Mouse (Mus musculus) G1E (cell line): ENCODE data around the gene Kcnq2.

Experiments used
- CTCF ChIP-seq: IDR thresholded peaks from 2 replicates; pipeline ENCODE4 v1.5.1; 2012; ENCODE audit warnings: low read depth, low read length, inconsistent platforms, mixed read lengths
- POLR2AphosphoS5 ChIP-seq: IDR thresholded peaks from 2 replicates; pipeline ENCODE4 v1.6.1; 2012; ENCODE audit warnings: low read depth, low read length, inconsistent platforms; ENCODE audit not compliant: insufficient replicate concordance

DNA sequence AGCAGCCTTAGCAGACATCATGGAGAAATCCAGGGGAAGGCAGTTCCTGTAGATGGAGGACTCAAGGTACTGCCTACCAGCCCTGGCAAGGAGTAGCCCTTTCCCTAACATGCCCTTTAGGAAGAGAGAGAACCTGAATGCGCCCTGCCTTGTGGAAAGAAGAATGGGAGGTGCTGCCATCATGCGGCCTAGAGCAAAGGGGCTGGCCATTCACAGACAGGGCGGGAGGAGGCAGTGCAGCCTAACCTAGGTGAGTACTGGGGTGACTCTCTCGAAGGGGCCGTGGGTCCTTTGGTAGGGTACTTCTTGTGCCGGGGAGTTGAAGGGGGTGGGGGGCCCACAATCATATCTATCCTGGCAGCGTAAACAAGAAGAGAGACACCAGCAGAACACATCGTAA is 50.1 kb downstream of the Kcnq2 start:
- TF ChIP-seq CTCF, result no peak
- TF ChIP-seq POLR2AphosphoS5, result no peak
